Mouse (Mus musculus) heart, postnatal 25 days (tissue): ENCODE results near the gene Cd8b1. TPM values are rescaled to one million over a fixed set of nuclear protein-coding genes. Genes with fewer than 3 reads are reported as not detected.

Experiments used
- DNase-seq: peaks from one replicate; pipeline ENCODE4 v3.0.0; 2022; ENCODE audit warnings: low spot score
- intact Hi-C: fragments of 180-260 bp; cut with DNase I; formaldehyde crosslinking; loops from one replicate; pipeline ENCODE4 v1.15.1; 2025
- total RNA-seq, 2 experiments: library from RNA; stranded (reverse); gene quantifications; 2 replicates each; pipeline ENCODE4 v1.2.3; 2021

Cd8b1 gene
- total RNA-seq, 2 experiments from 2014 or later = not detected

DNA sequence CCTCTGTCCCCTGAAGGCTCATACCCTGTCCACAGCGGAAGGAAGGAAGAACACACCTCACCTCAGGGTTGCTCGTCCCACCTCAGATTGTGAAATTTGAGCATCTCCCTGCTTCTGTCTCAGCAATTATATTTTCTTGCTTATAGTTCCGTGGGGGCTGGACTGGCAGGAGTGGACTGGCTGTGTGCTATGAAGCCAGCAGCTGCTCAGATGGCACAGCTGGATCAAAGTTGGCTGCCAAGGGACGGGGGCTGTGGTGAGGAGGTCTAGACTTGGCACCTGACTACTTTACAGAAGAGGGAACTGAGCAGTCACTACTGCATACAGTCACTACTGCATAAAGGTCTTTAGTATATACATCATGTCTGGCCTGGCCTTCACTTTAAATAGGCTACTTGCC, 16.8 kb downstream of the Cd8b1 start:
- intact Hi-C loops = no loop called here
- no peak for DNase-seq

DNA sequence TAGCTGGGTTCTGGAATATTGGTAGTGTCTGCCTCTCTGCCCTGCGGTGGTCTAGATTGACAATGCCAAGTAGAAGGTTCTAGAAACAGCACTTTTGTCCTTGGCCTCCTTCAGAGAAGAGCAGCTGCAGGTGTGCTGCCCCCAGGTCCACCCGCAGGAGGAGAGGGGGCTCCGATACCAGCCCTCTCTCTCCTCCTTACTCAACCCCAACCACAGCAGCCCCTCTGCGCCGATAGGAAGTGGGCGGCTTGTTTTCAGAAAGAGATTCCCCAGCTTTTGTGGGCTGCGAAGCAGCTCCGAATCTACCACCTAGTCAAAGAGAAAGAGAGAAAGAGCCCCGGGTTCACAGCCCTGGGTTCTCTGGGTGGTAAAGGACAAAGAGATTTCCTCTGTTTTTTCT, 18.6 kb downstream of the Cd8b1 start:
- intact Hi-C loops = no loop called here

DNA sequence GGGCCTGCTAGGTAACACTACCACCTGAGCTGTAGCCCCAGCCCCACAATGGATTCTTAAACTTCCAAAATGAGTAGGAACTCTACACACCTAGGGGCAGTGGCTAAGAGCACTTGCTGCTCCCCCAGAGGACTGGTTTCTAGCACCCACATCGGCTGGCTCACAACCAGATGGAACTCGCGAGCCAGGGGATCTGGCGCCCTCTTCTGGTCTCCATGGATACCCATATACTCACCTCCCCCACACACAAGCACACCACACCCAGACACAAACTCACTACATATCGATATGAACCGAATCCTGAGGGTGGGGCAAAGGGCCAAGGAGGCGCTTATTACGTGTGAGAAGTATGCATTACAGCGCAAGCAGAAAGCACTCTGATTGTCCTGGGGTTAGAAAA, 25.4 kb downstream of the Cd8b1 start:
- intact Hi-C loops = no loop called here
- no peak for DNase-seq

More for the DNA sequence above, 18.6 kb downstream of the Cd8b1 start:
- no peak for DNase-seq

DNA sequence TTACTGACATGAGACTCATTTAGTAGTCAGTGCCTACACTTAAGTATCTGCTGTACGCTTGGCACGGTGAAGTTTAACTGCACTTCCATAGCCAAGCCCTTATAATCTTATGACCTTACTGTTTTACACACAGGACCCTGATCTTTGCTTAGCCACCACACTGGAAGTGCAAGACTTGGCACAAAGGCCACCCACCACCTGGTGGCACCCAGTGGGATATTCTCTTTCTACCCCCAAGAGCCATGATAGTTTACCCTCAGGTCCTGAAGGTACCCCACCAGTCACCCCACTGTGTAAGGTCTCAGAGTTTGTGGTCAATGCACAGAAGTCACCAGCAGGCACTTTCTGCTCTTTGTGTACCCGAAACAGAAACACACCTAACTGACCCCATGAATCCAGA, 28.6 kb downstream of the Cd8b1 start:
- intact Hi-C loops = no loop called here
- no peak for DNase-seq

DNA sequence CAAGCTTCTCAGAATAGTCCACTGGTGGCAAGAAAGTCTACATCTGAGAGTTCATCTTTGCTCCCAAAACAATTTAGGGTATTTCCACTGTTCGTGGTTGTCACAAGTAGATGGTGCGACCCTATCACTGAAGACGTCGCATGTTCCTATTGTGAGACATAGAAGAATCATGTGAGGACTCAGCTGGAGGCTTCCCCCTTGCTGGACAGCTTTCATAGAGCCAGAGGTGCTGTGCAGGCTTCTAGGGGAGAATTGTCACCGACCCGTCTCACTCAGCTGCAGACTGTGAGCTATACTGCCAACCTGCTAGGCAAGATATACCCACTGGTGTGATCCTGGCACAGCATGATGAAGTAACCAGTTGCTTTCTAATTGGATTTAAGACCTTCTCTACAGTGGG, 29.6 kb downstream of the Cd8b1 start:
- no peak for DNase-seq
- intact Hi-C loops = no loop called here

DNA sequence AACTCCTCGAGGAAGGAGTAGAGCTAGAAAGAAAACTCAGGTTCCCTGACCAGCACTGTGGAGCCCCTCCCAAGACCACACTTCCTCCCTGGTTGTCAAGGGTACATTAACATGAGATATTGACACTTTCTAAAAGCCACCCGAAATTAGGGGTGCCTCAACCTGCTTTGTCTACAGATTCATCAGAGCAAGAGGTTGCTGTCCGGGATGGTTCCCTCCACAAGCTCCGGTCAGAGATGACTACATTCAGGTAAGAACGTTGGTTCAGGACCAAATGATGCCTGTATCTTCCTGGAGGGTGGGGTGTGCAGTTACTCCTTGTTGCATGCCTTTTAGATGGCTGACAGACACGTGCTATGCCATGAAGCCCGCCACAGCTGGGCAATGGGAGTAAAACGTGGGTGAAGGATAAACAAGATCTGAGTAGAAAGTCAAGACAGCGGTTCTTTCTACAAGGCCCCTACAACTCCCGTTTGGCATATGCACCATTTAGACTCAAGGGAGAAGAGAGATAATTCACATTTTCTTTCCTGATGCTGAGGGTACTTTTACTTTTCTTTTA, 30.4 kb downstream of the Cd8b1 start:
- intact Hi-C loops = no loop called here
- DNase-seq = no peak

DNA sequence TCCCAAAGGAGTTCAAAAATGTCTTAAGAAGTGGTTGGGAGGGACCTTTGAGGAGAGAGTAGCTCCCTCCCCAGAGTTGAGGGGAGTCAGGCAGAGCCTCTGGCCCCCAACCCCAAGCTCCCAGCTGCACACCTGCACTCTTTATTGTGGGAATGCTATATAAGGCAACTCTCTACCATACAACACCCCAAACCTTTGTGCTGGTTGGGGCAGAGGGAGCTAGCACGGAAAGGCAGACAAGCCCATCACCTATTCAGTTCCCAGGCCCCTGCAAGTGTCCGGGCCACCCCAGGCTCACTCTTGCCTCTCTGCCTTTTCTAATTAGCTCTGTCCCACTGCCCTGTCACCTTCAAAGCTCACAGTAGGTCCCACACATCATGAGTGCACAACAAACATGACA, 31.1 kb downstream of the Cd8b1 start:
- DNase-seq = no peak
- intact Hi-C loops = no loop called here

DNA sequence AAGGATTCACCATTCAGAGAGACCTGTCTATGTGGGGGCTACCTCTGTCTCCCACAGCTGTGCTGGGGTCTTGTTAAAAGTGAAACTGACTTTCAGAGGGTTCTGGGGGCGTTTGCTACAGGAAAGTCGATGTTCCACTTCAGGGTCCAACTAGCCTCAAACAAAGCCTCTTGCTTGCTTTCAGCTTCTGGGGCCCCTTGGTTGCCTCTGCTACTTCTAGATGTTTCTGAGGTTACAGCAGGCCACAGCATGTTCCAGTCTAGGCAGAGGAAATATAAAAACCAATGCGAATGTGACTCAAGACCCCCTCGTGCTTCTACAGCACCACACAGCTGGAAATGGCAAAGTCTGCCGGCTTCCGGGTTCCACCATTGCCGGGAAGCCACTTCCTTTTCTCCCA, 34.9 kb downstream of the Cd8b1 start:
- no peak for DNase-seq
- intact Hi-C loops = no loop called here

DNA sequence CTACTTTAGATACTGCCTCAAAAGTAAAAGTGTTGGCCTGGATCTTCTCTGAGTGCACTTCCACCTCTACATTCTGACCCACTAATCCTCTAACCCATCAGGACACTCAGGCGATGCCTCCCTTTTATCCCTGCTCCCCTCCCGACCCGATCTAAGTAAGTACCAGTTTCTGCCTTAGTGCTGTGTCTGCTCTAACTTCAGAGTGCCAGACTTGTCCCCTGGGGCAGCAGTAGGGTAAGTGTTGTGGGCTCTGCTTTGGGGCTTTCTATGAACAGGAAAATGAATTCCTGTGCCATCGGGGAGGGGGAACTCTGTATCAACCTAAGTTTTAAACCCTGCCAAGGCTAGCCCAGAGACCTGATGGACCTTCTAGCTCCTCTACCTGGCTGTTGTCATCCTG, 37.6 kb downstream of the Cd8b1 start:
- DNase-seq = no peak
- intact Hi-C loops = no loop called here

DNA sequence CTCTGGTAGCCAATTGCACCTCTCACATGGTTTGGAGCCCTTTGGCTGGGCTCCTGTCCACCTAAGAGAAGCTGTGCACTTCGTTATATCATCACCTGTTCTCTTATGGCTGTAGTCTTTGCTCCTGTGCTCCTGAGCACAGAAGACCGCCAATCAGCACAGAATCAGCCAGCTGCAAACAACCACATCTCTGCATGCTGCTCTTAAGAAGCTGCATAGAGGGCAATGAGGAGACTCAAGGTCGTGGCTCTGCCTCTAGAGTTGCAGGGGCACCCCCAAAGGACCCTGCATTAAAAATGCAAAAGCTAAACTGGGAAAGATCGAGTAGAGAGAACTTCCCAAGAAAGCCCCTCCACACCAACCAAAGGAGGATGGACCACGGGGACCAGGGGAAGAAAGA, 38.2 kb downstream of the Cd8b1 start:
- intact Hi-C loops = no loop called here
- no peak for DNase-seq

DNA sequence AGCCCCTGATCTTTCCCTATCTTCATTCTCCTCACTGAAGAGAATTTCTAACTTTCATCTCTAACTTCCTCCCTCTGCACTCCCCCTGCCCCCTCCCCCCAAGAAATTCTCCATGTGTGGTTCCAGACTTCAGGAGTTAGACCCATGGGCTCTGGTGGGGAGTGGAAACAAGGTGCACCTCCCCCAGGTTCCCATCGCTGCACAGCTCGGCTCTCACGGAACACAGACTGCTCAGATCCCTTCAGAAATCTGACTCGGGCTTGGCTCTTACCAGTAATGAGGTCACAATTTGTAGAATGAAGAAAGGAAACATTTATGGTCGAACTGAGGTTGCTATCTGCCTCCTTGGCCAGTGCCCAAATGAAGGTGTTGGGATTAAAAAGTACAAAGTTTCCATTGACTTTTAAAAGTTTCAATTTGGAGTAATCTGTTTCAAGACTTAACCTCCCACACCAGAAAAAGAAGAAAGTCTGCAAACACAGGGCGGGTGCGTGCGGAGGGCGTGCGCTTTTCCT, 38.6 kb downstream of the Cd8b1 start:
- DNase-seq = no peak
- intact Hi-C loops = no loop called here

DNA sequence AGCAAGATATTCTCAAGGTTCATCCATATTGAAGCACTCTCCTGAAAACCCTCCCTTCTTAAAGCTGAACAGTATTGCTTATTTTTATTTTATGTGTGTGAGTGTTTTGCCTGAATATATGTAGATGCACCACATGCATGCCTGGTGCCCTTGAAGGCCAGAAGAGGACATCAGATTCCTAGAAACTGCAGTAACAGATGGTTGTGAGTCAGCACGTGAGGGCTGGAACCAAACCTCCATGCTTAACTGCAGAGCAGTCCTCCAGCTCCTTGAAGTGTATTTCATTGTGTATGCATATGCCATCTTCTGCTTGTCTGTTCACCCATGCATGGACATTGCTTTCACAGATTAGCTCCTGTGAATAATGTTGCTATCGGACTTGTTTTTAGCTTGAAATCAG, 41.4 kb downstream of the Cd8b1 start:
- intact Hi-C loops = no loop called here
- DNase-seq = no peak

DNA sequence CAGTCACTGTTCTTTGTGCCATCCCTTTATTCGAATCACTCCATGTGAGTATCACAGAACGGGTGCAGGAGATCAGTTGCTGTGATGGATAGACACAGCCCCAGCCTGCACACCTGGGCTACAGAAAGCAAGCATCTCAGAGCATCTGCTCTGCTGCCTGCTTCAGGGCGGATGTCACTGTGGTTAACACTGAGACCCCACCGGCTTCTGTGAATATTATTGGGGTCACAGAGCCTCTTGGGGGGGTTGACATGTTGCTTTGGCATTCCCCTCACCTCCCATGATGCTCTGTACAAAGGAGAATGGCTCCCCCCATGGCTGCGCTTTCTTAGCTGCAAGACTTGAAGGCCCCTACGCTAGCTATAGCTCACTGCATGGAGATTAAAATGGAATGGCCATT, 46.8 kb downstream of the Cd8b1 start:
- DNase-seq = no peak
- intact Hi-C loops = no loop called here

DNA sequence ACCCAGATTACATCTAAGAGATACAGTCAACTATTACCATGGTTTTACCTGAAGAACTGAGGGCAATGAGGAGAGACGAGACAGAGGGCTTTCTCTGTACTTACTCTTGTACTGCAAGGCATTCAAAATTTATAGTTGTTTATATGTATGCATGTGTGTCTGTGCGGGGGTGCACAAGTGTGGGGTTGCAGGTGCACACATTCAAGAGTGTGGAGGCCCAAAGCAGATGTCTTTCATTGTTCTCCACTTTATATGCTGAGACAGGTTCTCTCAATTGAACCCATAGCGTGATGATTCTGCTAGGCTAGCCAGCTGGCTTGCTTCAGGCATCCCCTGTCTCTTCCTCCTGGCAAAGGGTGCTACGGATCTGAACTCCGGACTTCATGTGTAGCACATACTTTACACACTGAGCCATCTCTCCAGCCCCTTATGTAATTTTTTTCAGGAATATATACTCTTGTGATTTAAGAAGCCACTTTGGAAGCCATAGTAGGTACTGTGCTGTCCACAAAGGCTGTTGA, 48.6 kb downstream of the Cd8b1 start:
- intact Hi-C loops = no loop called here
- no peak for DNase-seq

DNA sequence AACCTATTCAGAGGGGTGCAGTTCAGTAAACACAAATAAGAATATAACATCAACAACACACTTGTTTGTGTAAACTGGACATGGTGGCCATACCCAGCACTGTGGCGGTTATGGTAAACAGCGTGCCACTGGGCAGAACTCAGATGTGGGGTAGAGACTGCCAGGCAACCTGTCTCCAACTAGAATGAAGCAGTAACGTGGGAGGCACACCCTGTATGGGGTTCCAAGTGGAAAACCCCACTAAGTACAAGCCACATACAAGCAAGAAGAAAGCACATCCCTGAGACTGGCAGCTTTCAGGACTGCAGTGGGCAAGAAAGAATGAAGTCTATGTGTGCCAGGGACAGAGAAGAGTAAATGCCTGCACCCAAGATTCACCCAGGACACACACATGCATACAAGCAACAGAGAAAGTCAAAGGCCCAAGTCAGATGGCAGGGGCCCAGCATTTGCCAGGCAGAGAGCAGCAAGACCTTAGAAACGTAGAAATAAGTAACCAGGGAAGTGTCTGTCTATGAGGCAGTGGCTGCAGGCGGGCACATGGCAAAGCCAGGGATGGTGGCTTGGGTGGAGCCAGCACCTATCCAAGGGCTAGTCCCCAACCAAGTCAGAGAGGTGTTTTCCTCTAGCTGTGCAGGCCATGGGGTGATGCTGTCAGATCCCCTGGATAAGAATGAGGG, 49.6 kb downstream of the Cd8b1 start:
- DNase-seq = no peak
- intact Hi-C loops = no loop called here

DNA sequence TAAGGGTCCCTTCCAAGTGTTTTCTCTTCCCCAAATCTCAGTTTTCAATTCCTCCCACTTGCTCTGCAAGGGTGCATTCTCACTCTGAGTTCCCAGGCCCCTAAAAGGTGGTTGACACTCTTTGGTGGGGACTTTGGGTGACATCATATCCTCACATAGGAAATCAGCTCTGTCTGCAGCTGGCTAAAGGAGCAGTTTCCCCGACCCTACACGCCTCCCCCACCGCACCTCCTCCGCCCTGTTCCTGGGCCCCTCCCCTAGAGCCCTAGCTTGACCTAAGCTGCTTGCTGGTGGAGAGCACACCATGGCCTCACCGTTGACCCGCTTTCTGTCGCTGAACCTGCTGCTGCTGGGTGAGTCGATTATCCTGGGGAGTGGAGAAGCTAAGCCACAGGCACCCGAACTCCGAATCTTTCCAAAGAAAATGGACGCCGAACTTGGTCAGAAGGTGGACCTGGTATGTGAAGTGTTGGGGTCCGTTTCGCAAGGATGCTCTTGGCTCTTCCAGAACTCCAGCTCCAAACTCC, 50.7 kb downstream of the Cd8b1 start, which contains the start of gene Cd8a:
TSS of gene Cd8a (plus strand) at position 179 of the 527 bp plus-strand sequence.
- intact Hi-C loops = no loop called here
- DNase-seq = no peak

DNA sequence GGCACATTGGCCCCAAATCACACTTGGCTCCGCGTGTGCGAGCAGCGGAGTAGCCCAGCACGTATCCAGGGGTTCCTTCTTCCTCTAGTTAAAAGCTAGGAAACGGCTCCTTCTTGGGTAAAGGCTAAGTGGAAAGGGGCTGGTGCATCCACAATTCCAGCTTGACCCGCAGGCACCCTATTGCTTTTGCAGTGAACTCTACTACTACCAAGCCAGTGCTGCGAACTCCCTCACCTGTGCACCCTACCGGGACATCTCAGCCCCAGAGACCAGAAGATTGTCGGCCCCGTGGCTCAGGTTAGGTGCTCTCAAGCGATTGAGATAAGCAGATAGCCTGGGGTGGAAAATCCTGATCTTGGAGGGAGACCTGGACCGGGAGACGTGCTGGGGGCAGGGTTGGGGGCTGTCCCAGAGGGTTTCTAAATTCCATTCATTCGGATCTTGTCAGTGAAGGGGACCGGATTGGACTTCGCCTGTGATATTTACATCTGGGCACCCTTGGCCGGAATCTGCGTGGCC, 51.8 kb downstream of the Cd8b1 start:
- DNase-seq = no peak
- intact Hi-C loops = no loop called here

DNA sequence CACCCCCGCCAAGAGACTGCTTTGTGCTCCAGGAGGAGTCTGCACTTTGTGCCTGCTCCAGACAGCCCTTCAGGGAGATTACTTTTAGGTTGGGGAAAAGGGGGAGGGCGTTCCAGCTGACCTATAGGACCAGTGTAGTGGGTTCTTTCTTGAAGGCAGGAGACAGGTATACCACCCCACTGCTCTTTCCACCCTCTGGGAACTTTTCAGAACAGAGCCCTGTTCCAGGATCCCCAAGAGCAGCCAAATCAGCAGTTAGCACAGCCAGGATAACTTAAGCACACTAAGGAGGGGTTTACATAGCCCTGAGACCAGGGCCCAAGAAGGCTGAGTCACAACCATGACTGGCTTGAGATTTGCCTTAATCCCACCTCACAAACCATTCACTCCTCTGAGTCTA, 52.3 kb downstream of the Cd8b1 start:
- intact Hi-C loops = no loop called here
- DNase-seq = no peak

DNA sequence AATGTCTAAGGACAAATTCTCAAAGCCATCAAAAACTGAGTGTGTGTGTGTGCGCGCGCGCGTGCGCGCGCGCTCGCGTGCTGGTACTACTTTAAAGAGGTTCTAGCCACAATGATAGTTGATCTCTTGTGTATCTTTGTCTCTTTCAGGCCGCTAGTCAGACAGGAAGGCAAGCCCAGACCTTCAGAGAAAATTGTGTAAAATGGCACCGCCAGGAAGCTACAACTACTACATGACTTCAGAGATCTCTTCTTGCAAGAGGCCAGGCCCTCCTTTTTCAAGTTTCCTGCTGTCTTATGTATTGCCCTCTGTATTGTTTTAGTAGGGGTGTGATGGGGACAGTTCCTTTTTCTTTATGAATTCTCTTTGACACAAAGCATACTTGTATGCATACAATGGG, 54.1 kb downstream of the Cd8b1 start:
- intact Hi-C loops = no loop called here
- no peak for DNase-seq

DNA sequence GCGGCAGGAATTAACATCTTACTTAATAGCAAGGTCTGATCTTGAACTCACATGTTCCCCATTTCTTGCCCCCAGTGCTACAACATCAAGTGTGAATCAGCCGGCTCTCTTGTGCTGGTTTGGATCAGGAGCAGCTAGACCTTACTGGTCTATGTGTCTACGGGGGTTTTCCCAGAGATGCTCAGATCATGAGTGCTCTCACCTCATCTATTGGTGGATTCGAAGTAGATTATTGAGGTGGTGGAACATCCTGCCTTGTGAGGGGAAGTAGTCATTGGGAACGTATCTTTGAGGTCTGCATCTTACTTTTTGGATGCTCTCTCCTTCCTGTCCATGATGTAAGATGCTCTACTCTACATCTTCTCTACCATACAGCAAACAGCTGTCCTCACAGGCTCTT, 59.1 kb downstream of the Cd8b1 start:
- intact Hi-C loops = no loop called here
- DNase-seq = no peak
